Mouse (Mus musculus) forebrain, postnatal 0 days (tissue): ENCODE results near the gene Pip5k1a. TPM values are rescaled to one million over a fixed set of nuclear protein-coding genes. Genes with fewer than 3 reads are reported as not detected.
"Not testable (repeated sequence)": the region's sequence is repeated elsewhere in the genome, so short reads cannot be mapped to it uniquely, and the experiment has no call there.

ENCODE experiments used
- ATAC-seq: fragments of 200-750 bp; cut with Nextera tagmentation; 2 replicates; pipeline ENCODE4 v1.8.0; 2017; ENCODE audit warnings: mild to moderate bottlenecking, moderate library complexity
- DNase-seq: peaks from one replicate; pipeline ENCODE4 v3.0.0-alpha.2; 2015
- H3K27ac ChIP-seq: fragments of 300-500 bp; sonication (generic); 2 replicates; pipeline ENCODE4 v1.5.1; 2014; ENCODE audit warnings: low read depth, mild to moderate bottlenecking, antibody characterized with exemption, low read length, moderate library complexity, mixed read lengths
- H3K27me3 ChIP-seq: fragments of 300-500 bp; sonication (generic); 2 replicates; pipeline ENCODE4 v1.6.1; 2014; ENCODE audit warnings: mild to moderate bottlenecking, low read length, mixed read lengths; ENCODE audit not compliant: insufficient read depth
- H3K36me3 ChIP-seq: fragments of 300-500 bp; sonication (generic); 2 replicates; pipeline ENCODE4 v1.6.1; 2014; ENCODE audit warnings: mild to moderate bottlenecking, moderate library complexity; ENCODE audit not compliant: insufficient read depth
- H3K4me1 ChIP-seq: fragments of 300-500 bp; sonication (generic); 2 replicates; pipeline ENCODE4 v1.6.1; 2014; ENCODE audit warnings: antibody characterized with exemption; ENCODE audit not compliant: insufficient read depth
- H3K4me2 ChIP-seq: fragments of 300-500 bp; sonication (generic); 2 replicates; pipeline ENCODE4 v1.6.1; 2014; ENCODE audit warnings: low read depth, mild to moderate bottlenecking, moderate library complexity
- H3K4me3 ChIP-seq: fragments of 300-500 bp; sonication (generic); 2 replicates; pipeline ENCODE4 v1.5.1; 2014; ENCODE audit warnings: low read depth, low read length, mixed read lengths
- H3K9ac ChIP-seq: fragments of 300-500 bp; sonication (generic); 2 replicates; pipeline ENCODE4 v1.6.1; 2014; ENCODE audit warnings: mild to moderate bottlenecking
- H3K9me3 ChIP-seq: fragments of 300-500 bp; sonication (generic); 2 replicates; pipeline ENCODE4 v1.6.1; 2016; ENCODE audit warnings: low read length
- CTCF ChIP-seq: sonication (generic); IDR thresholded peaks from 2 replicates; pipeline ENCODE4 v1.5.1; 2016; ENCODE audit warnings: antibody characterized with exemption, control low read depth, low read depth
- WGBS: fragments of 180-500 bp; shearing (Covaris S2); extraction: QIAGEN DNeasy Blood & Tissue Kit; methylation state at CpG from one replicate; pipeline ENCODE4 v1.1.7; 2014; 5-methylcytosine and 5-hydroxymethylcytosine counted together
- polyA plus RNA-seq: library from polyadenylated mRNA; unstranded; fragments of >200 nt; fragmentation: Nextera tagmentation; extraction: Ambion mirVana; gene quantifications from 2 replicates; pipeline ENCODE4 v1.2.1, GENCODE M21; 2015
- total RNA-seq: library from RNA; depleted of rRNA; stranded (reverse); fragments of >200 nt; gene quantifications from 2 replicates; pipeline ENCODE4 v1.2.3, GENCODE M21; 2014

Gene Pip5k1a
- total and polyA plus RNA-seq, 2 experiments from 2014 or later, result 14.5 to 22.6 TPM

DNA sequence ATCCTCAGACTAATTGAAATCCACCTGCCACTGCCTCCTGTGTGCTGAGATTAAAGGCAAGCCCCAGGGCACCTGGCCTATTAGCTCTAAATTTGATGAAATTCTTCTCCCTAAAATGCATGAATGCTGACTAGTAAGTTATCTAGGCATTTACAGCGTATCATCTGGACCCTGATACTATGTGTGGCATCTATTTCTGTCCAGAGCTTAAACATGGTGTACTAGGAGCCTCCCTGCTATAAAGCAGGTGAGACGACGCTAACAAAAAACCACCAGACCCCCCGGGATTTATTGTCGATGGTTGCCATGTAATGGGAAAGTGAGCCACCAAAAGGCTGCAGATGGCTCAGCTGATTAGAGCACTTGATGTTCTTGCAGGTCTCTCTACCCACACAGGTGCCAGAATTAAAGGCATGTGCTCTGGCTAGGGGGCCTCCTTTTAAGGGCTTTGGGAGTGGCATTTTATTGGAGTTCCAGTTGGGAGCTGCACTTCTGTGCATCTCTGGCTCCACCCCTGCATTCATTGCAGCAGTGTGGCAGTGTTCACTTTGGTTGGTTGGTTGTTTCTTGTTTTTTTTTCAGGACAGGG lies 79.6 kb downstream of the Pip5k1a start:
- 52% methylated on average over 5 of the region's 5 CpGs for WGBS
- H3K4me2 ChIP-seq, result no peak overlapping the region
- no peaks in the 10 kb centered on the region for H3K27me3 ChIP-seq
- no peak for TF ChIP-seq CTCF
- DNase-seq (no peak), ATAC-seq (no peak)
- no peaks in the 10 kb centered on the region for H3K9me3 ChIP-seq
- no peaks in the 10 kb centered on the region for H3K4me1 ChIP-seq
- no peak overlapping the region for H3K27ac ChIP-seq
- H3K9ac ChIP-seq, result no peak overlapping the region
- peaks cover 23% of the 10 kb centered on the region for H3K36me3 ChIP-seq
- no peak overlapping the region for H3K4me3 ChIP-seq

DNA sequence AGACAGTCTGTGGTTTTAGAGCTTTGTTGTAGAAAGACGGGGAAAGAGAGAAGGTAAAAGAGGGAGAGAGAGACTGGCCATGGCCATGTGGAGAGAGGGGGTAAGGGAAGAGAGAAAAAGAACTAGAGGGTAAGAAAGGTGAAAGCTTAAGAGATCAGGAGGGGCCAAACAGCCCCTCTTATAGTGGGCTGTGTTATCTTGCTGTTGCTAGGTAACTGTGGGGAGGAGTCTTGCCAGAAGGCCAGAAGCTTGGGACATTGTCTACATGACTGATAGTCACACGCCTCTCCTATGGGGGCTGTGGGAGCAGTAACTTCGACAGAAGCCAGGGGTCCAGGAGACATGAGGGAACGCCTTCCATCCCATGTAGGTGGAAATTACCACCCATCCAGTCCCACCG lies 81.5 kb downstream of the Pip5k1a start:
- peaks cover 4% of the 10 kb centered on the region; the same call in 1 of the 2 replicates for H3K36me3 ChIP-seq
- WGBS, result 54% methylated on average over 5 of the region's 5 CpGs
- no peak overlapping the region for H3K4me2 ChIP-seq
- H3K4me3 ChIP-seq, result no peak overlapping the region
- H3K4me1 ChIP-seq, result no peaks in the 10 kb centered on the region
- no peak overlapping the region for H3K9ac ChIP-seq
- ATAC-seq (no peak), DNase-seq (no peak)
- H3K27ac ChIP-seq, result no peak overlapping the region
- H3K27me3 ChIP-seq, result no peaks in the 10 kb centered on the region
- H3K9me3 ChIP-seq, result no peaks in the 10 kb centered on the region
- TF ChIP-seq CTCF, result no peak

DNA sequence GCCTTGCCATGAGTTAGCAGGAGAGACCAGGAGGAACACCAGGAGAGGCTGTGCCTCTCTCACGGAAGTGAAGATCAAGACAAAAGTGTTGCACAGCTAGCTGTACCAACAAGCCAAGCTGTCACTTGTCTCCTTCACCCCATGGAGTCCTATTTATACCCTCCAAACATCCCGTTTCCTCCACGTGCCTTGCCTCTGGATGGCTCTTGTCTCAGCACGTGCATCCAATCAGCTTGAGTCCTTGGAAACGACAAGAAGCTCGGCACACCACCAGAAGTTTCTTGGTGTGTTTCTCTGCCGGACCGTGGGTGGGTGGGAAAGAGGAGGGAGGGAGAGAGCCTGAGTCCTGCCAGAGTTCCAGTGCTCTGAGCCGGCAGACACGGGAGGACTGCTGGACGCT lies 82.2 kb downstream of the Pip5k1a start:
- Histone ChIP-seq H3K4me3 (no peak overlapping the region), H3K27me3 (no peaks in the 10 kb centered on the region), H3K4me1 (no peaks in the 10 kb centered on the region), H3K36me3 (no peaks in the 10 kb centered on the region), H3K9ac (no peak overlapping the region), H3K4me2 (no peak overlapping the region), H3K9me3 (no peaks in the 10 kb centered on the region), H3K27ac (no peak overlapping the region)
- TF ChIP-seq CTCF, result no peak
- DNase-seq (no peak), ATAC-seq (peak; percentile 39)
- 29% methylated on average over 11 of the region's 11 CpGs for WGBS

GRCm38 (mm10) chr3:95020956-95021355 lies 85.8 kb downstream of the Pip5k1a start:
- H3K4me3 ChIP-seq, ATAC-seq, H3K4me2 ChIP-seq, H3K9ac ChIP-seq, DNase-seq, H3K4me1 ChIP-seq, H3K27me3 ChIP-seq, H3K9me3 ChIP-seq, H3K36me3 ChIP-seq, H3K27ac ChIP-seq: not testable (repeated sequence)
- WGBS, result 89% methylated on average over 5 of the region's 5 CpGs

GRCm38 (mm10) chr3:95018741-95019140 lies 88.0 kb downstream of the Pip5k1a start:
- Histone ChIP-seq H3K9ac (no peak overlapping the region), H3K4me3 (no peak overlapping the region), H3K36me3 (no peaks in the 10 kb centered on the region), H3K9me3 (no peaks in the 10 kb centered on the region), H3K4me1 (peaks cover 12% of the 10 kb centered on the region), H3K4me2 (no peak overlapping the region), H3K27ac (no peak overlapping the region), H3K27me3 (no peaks in the 10 kb centered on the region)
- ATAC-seq (no peak), DNase-seq (no peak)
- 86% methylated on average over 2 of the region's 2 CpGs for WGBS
- TF ChIP-seq CTCF, result no peak

DNA sequence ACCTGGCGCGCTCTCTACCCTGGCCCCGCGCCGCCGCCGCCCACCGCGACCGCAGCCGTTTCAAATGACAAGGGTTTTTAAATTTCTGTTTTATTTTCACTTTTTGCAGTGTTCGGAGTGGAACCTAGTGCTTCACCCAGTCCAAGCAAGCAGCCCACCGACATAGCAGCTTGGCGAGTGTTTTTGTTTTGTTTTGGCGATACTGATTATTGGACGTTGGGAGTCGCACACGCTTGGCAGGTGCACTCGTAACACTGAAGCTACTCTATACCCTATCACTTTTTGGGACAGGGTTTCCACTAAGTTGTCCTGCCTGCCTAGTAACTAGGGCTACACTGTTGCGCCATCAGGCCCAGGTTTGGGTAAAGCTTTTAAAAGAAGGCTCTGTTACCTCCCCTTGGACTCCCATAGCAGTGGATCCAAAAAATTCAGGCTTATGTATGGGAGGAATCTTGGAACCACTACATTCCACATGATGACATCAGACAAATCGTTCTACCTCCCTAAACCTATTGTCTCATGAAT lies 90.1 kb downstream of the Pip5k1a start:
- Histone ChIP-seq H3K9me3 (no peaks in the 10 kb centered on the region), H3K36me3 (peaks cover 3% of the 10 kb centered on the region; the same call in 1 of the 2 replicates), H3K27ac (peak overlapping the region; percentile 97), H3K9ac (peak overlapping the region; percentile 69), H3K4me3 (peak overlapping the region; percentile 77), H3K27me3 (no peaks in the 10 kb centered on the region), H3K4me1 (peaks cover 12% of the 10 kb centered on the region), H3K4me2 (peak overlapping the region; percentile 61)
- ATAC-seq (no peak), DNase-seq (no peak)
- 4% methylated on average over 21 of the region's 21 CpGs for WGBS
- no peak for TF ChIP-seq CTCF

GRCm38 (mm10) chr3:95015891-95016531 lies 90.7 kb downstream of the Pip5k1a start:
- Histone ChIP-seq H3K4me2 (peak overlapping the region; percentile 61), H3K4me1 (peaks cover 12% of the 10 kb centered on the region), H3K9ac (peak overlapping the region; percentile 69), H3K4me3 (peak overlapping the region; percentile 77), H3K9me3 (no peaks in the 10 kb centered on the region), H3K27me3 (no peaks in the 10 kb centered on the region), H3K36me3 (peaks cover 9% of the 10 kb centered on the region), H3K27ac (peak overlapping the region; percentile 97)
- no peak for TF ChIP-seq CTCF
- DNase-seq (peak; percentile 94), ATAC-seq (peak; percentile 74)
- 1% methylated on average over 40 of the region's 40 CpGs for WGBS
